Mouse (Mus musculus): ENCODE data around the gene Crtc2. TPM values are rescaled to one million over a fixed set of nuclear protein-coding genes. Genes with fewer than 3 reads are reported as not detected.
A peak's percentile ranks its signal among the peaks of the same experiment; 100 is the strongest.

Gene Crtc2
- polyA plus RNA-seq, 1 experiment from 2014 or later = 8.9 TPM

DNA sequence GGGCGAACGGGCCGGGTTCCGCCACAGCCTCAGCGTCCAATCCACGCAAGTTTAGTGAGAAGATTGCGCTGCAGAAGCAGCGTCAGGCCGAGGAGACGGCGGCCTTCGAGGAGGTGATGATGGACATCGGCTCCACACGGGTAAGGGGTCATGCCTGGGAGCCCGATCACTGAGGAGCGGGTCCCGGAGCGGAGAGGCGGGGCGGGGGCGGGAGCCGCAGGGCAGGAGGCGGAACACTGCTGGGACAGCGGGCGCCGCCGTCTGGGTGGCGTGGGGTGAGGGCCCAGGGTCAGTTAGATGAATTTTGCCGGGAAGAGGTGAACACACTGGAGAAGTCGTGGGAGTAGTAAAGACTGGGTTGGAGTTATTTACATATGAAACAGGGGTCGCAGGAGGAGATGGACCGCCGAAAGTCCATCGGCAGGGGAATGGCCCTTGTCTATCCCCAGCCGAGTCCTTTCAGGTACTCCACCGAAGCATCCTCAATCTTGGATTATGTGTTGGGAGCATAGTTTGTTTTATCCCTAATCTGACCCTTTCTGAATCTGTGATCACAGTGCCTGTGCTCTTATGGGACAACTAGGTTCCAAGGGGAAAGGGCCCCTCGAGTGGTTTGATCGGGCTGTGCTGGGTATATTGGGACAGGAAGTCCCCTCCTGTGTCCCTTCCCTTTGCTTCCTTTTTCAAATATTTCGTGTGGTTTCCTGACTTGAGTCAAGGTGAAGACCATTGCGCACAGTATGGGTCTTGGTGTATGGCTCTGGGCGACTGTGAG is 643 bp downstream of the Crtc2 start:
- Histone ChIP-seq H3K4me2 (replicated peaks; ENCODE audit: low read depth) (peak overlapping the region; percentile 77), H3K9me3 (ENCODE audit: control insufficient read depth, low read length) (no peaks in the 10 kb centered on the region), H3K9ac (ENCODE audit: low read length) (peak overlapping the region; percentile 94), H3K36me3 (ENCODE audit: control insufficient read depth, insufficient read depth, low read length) (peaks cover 18% of the 10 kb centered on the region), H3K27me3 (ENCODE audit: control insufficient read depth, insufficient read depth, low read length) (no peaks in the 10 kb centered on the region), H3K4me1 (replicated peaks; ENCODE audit: control insufficient read depth, insufficient read depth) (0 out of 2 replicates have a peak, but pooled peaks cover 4% of the 10 kb centered on the region), H3K4me3 (ENCODE audit: low read depth, low read length) (peak overlapping the region; percentile 83), H3K27ac (replicated peaks) (peak overlapping the region; percentile 92)
- WGBS = 1% methylated on average over 40 of the region's 41 CpGs
- DNase-seq (ENCODE audit: low spot score) (peak; percentile 68), ATAC-seq (ENCODE audit: low FRiP score, low TSS enrichment) (peak; percentile 65)
- TF ChIP-seq EP300 (optimal IDR thresholded peaks at IDR 0.05) (no peak), CTCF (IDR thresholded peaks at IDR 0.05; ENCODE audit: low read depth) (no peak; the same call in 1 of the 2 replicates)

DNA sequence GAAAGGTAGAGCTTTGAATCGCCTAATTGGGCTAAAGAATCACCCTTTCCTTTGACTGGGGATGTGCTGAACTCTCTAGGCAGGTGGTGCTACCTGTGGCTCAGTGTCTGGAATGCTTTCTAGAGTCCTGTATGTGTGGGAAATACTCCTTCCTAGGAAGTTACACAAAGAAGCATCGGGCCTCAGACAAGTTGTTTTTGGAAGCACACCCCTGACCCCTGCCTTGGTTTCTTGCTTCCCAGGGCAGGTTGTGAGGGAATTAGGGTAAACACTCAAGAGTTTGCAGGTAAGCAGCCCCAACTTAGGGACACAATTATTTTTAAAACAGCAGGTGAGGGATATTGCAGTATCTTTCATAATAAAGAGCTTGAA is 1.2 kb downstream of the Crtc2 start:
- Histone ChIP-seq H3K4me3 (ENCODE audit: low read depth, low read length) (peak overlapping the region; percentile 83), H3K36me3 (ENCODE audit: control insufficient read depth, insufficient read depth, low read length) (peaks cover 20% of the 10 kb centered on the region), H3K27ac (replicated peaks) (no peak overlapping the region), H3K4me2 (replicated peaks; ENCODE audit: low read depth) (peak overlapping the region; percentile 77), H3K4me1 (replicated peaks; ENCODE audit: control insufficient read depth, insufficient read depth) (0 out of 2 replicates have a peak, but pooled peaks cover 4% of the 10 kb centered on the region), H3K9me3 (ENCODE audit: control insufficient read depth, low read length) (no peaks in the 10 kb centered on the region), H3K27me3 (ENCODE audit: control insufficient read depth, insufficient read depth, low read length) (no peaks in the 10 kb centered on the region), H3K9ac (ENCODE audit: low read length) (peak overlapping the region; percentile 94)
- no peak for DNase-seq (ENCODE audit: low spot score)
- TF ChIP-seq CTCF (IDR thresholded peaks at IDR 0.05; ENCODE audit: low read depth) (no peak), EP300 (optimal IDR thresholded peaks at IDR 0.05) (no peak)
- WGBS = 11% methylated on average over 2 of the region's 2 CpGs
- no peak for ATAC-seq (ENCODE audit: low FRiP score, low TSS enrichment)

- 89% methylated on average over 14 of the region's 14 CpGs for WGBS
- H3K27ac ChIP-seq (replicated peaks) = no peak overlapping the region
- H3K4me1 ChIP-seq (replicated peaks; ENCODE audit: control insufficient read depth, insufficient read depth) = 0 out of 2 replicates have a peak, but pooled peaks cover 4% of the 10 kb centered on the region
- H3K36me3 ChIP-seq (ENCODE audit: control insufficient read depth, insufficient read depth, low read length) = peaks cover 22% of the 10 kb centered on the region
- no peak overlapping the region for H3K4me3 ChIP-seq (ENCODE audit: low read depth, low read length)
- H3K9me3 ChIP-seq (ENCODE audit: control insufficient read depth, low read length) = no peaks in the 10 kb centered on the region
- DNase-seq (ENCODE audit: low spot score) (no peak), ATAC-seq (ENCODE audit: low FRiP score, low TSS enrichment) (no peak)
- H3K4me2 ChIP-seq (replicated peaks; ENCODE audit: low read depth) = no peak overlapping the region
- H3K27me3 ChIP-seq (ENCODE audit: control insufficient read depth, insufficient read depth, low read length) = no peaks in the 10 kb centered on the region
- no peak overlapping the region for H3K9ac ChIP-seq (ENCODE audit: low read length)
- no peak for TF ChIP-seq CTCF (IDR thresholded peaks at IDR 0.05; ENCODE audit: low read depth)
- no peak for TF ChIP-seq EP300 (optimal IDR thresholded peaks at IDR 0.05)
These were observed 1.9 kb downstream of the Crtc2 start for GRCm38 (mm10) chr3:90255784-90256353.

- no peaks in the 10 kb centered on the region for H3K27me3 ChIP-seq (ENCODE audit: control insufficient read depth, insufficient read depth, low read length)
- H3K4me1 ChIP-seq (replicated peaks; ENCODE audit: control insufficient read depth, insufficient read depth) = 0 out of 2 replicates have a peak, but pooled peaks cover 4% of the 10 kb centered on the region
- no peak for DNase-seq (ENCODE audit: low spot score)
- no peak overlapping the region for H3K4me3 ChIP-seq (ENCODE audit: low read depth, low read length)
- no peak overlapping the region for H3K9ac ChIP-seq (ENCODE audit: low read length)
- no peak for ATAC-seq (ENCODE audit: low FRiP score, low TSS enrichment)
- H3K9me3 ChIP-seq (ENCODE audit: control insufficient read depth, low read length) = no peaks in the 10 kb centered on the region
- H3K27ac ChIP-seq (replicated peaks) = no peak overlapping the region
- H3K4me2 ChIP-seq (replicated peaks; ENCODE audit: low read depth) = no peak overlapping the region
- no peak for TF ChIP-seq EP300 (optimal IDR thresholded peaks at IDR 0.05)
- no peak for TF ChIP-seq CTCF (IDR thresholded peaks at IDR 0.05; ENCODE audit: low read depth)
- 90% methylated on average over 19 of the region's 19 CpGs for WGBS
- H3K36me3 ChIP-seq (ENCODE audit: control insufficient read depth, insufficient read depth, low read length) = peaks cover 18% of the 10 kb centered on the region
These were observed 3.0 kb downstream of the Crtc2 start for GRCm38 (mm10) chr3:90256731-90257530.

- H3K4me1 ChIP-seq (replicated peaks; ENCODE audit: control insufficient read depth, insufficient read depth) = 0 out of 2 replicates have a peak, but pooled peaks cover 4% of the 10 kb centered on the region
- DNase-seq (ENCODE audit: low spot score) (peak; percentile 85), ATAC-seq (ENCODE audit: low FRiP score, low TSS enrichment) (peak; percentile 28; the same call in 1 of the 2 replicates)
- H3K9me3 ChIP-seq (ENCODE audit: control insufficient read depth, low read length) = no peaks in the 10 kb centered on the region
- H3K4me3 ChIP-seq (ENCODE audit: low read depth, low read length) = no peak overlapping the region
- no peak overlapping the region for H3K4me2 ChIP-seq (replicated peaks; ENCODE audit: low read depth)
- H3K9ac ChIP-seq (ENCODE audit: low read length) = no peak overlapping the region
- no peaks in the 10 kb centered on the region for H3K27me3 ChIP-seq (ENCODE audit: control insufficient read depth, insufficient read depth, low read length)
- H3K36me3 ChIP-seq (ENCODE audit: control insufficient read depth, insufficient read depth, low read length) = peaks cover 22% of the 10 kb centered on the region
- TF ChIP-seq EP300 (optimal IDR thresholded peaks at IDR 0.05) = no peak
- TF ChIP-seq CTCF (IDR thresholded peaks at IDR 0.05; ENCODE audit: low read depth) = no peak
- no peak overlapping the region; the same call in 1 of the 2 replicates for H3K27ac ChIP-seq (replicated peaks)
- 77% methylated on average over 4 of the region's 4 CpGs for WGBS
These were observed 4.6 kb downstream of the Crtc2 start for GRCm38 (mm10) chr3:90258521-90258920.
